ENCODE assay signal across 20 mouse cellular contexts in genomic region chr8:94988619-94989018, GRCm38 (mm10). TPM values are rescaled to one million over a fixed set of nuclear protein-coding genes. Genes with fewer than 3 reads are reported as not detected.
DNase-seq lines count a peak whose midpoint lies in the region; ATAC-seq and TF ChIP-seq lines count a peak whose summit lies in the region.
"Had no signal": no experiment of that assay in that cellular context is flagged by ENCODE, and none has a peak within 500 bp of the region (broad histone marks: within the 10 kb centered on the region; RNA-seq: fewer than 3 reads in every experiment).

No protein-coding gene starts in this region.

- H3K4me2 ChIP-seq in liver, embryonic 15.5 days = peak overlapping the region; percentile 92
- no peak overlapping the region for H3K4me2 ChIP-seq in stomach, postnatal 0 days (replicated peaks; ENCODE audit: low read depth)
- H3K4me2 ChIP-seq: forebrain, embryonic 15.5 days; heart, embryonic 13.5 days; hindbrain, embryonic 14.5 days; limb, embryonic 15.5 days; neural tube, embryonic 15.5 days had no signal

- TF ChIP-seq CTCF in stomach, postnatal 0 days (IDR thresholded peaks at IDR 0.05; ENCODE audit: low read depth) = peak; percentile 9; the same call in 1 of the 2 replicates

- H3K36me3 ChIP-seq in megakaryocyte, embryonic 14.5 days (replicated peaks; ENCODE audit: low read length) = peaks cover 87% of the 10 kb centered on the region
- H3K36me3 ChIP-seq in liver, embryonic 15.5 days (replicated peaks) = peaks cover 42% of the 10 kb centered on the region
- no peaks in the 10 kb centered on the region for H3K36me3 ChIP-seq in stomach, postnatal 0 days (ENCODE audit: control insufficient read depth, insufficient read depth, low read length)
- H3K36me3 ChIP-seq in limb, embryonic 10.5 days = no peaks in the 10 kb centered on the region
- H3K36me3 ChIP-seq: forebrain, embryonic 15.5 days; heart, embryonic 13.5 days; limb, embryonic 15.5 days; neural tube, embryonic 15.5 days had no signal

- 35% methylated on average over 6 of the region's 6 CpGs for WGBS in liver, embryonic 15.5 days (ENCODE audit: insufficient replicate concordance)
- 69% methylated on average over 6 of the region's 6 CpGs for WGBS in stomach, postnatal 0 days
- 78% methylated on average over 6 of the region's 6 CpGs for WGBS in limb, embryonic 10.5 days

- peak overlapping the region; percentile 64; the same call in 1 of the 2 replicates for H3K27ac ChIP-seq in liver, embryonic 15.5 days (replicated peaks)
- H3K27ac ChIP-seq in stomach, postnatal 0 days (replicated peaks) = no peak overlapping the region
- H3K27ac ChIP-seq in limb, embryonic 10.5 days = no peak overlapping the region
- H3K27ac ChIP-seq: forebrain, embryonic 15.5 days; heart, embryonic 13.5 days; hindbrain, embryonic 14.5 days; limb, embryonic 15.5 days; neural tube, embryonic 15.5 days had no signal

- peak; percentile 40 for DNase-seq in kidney, adult 11 months
- DNase-seq in kidney, postnatal 10 days = no peak
- no peak for DNase-seq in stomach, postnatal 0 days (ENCODE audit: low spot score)
- no peak for DNase-seq in limb, embryonic 10.5 days (ENCODE audit: low spot score)
- DNase-seq in left cerebral cortex, postnatal 25 days (ENCODE audit: low spot score in 2 of 2) = no peak
- DNase-seq: adrenal gland, postnatal 10 days; cerebellum, adult 9-11 months; layer of hippocampus, postnatal 36 days; lung, postnatal 14 days; right cerebral cortex, postnatal 25 days; thymus, postnatal 14 days had no signal

- H3K4me1 ChIP-seq in megakaryocyte, embryonic 14.5 days = peaks cover 85% of the 10 kb centered on the region
- peaks cover 98% of the 10 kb centered on the region for H3K4me1 ChIP-seq in liver, embryonic 15.5 days (replicated peaks)
- H3K4me1 ChIP-seq in stomach, postnatal 0 days (replicated peaks; ENCODE audit: control insufficient read depth, insufficient read depth) = peaks cover 10% of the 10 kb centered on the region
- H3K4me1 ChIP-seq in limb, embryonic 10.5 days = peaks cover 28% of the 10 kb centered on the region

- no peaks in the 10 kb centered on the region for H3K27me3 ChIP-seq in megakaryocyte, embryonic 14.5 days (replicated peaks)
- no peaks in the 10 kb centered on the region for H3K27me3 ChIP-seq in liver, embryonic 15.5 days
- H3K27me3 ChIP-seq in stomach, postnatal 0 days (ENCODE audit: control insufficient read depth, insufficient read depth, low read length) = no peaks in the 10 kb centered on the region
- 0 out of 2 replicates have a peak, but pooled peaks cover 18% of the 10 kb centered on the region for H3K27me3 ChIP-seq in limb, embryonic 10.5 days (ENCODE audit: low read depth, poor library complexity, severe bottlenecking)
- H3K27me3 ChIP-seq: forebrain, embryonic 15.5 days; limb, embryonic 15.5 days; neural tube, embryonic 15.5 days had no signal

- ATAC-seq in megakaryocyte, adult 5-6 weeks (ENCODE audit: poor library complexity, severe bottlenecking) = no peak
- ATAC-seq in liver, embryonic 15.5 days (ENCODE audit: insufficient read depth) = no peak
- ATAC-seq in stomach, postnatal 0 days (ENCODE audit: low FRiP score, low TSS enrichment) = no peak
- ATAC-seq: forebrain, embryonic 15.5 days; midbrain, embryonic 16.5 days had no signal

- H3K4me3 ChIP-seq in megakaryocyte, embryonic 14.5 days (replicated peaks) = peak overlapping the region; percentile 93
- H3K4me3 ChIP-seq in liver, embryonic 15.5 days (replicated peaks) = no peak overlapping the region
- no peak overlapping the region for H3K4me3 ChIP-seq in stomach, postnatal 0 days (ENCODE audit: low read depth, low read length)
- H3K4me3 ChIP-seq in limb, embryonic 10.5 days = no peak overlapping the region
- H3K4me3 ChIP-seq: forebrain, embryonic 15.5 days; heart, embryonic 13.5 days; limb, embryonic 15.5 days; neural tube, embryonic 15.5 days had no signal

- intact Hi-C loops in left cerebral cortex, postnatal 25 days (cut with DNase I) = no loop called here

- no peaks in the 10 kb centered on the region for H3K9me3 ChIP-seq in megakaryocyte, embryonic 14.5 days
- H3K9me3 ChIP-seq in liver, embryonic 15.5 days (replicated peaks) = no peaks in the 10 kb centered on the region
- H3K9me3 ChIP-seq in stomach, postnatal 0 days (ENCODE audit: control insufficient read depth, low read length) = no peaks in the 10 kb centered on the region
- no peaks in the 10 kb centered on the region for H3K9me3 ChIP-seq in limb, embryonic 10.5 days (replicated peaks)
- H3K9me3 ChIP-seq: forebrain, embryonic 15.5 days; heart, embryonic 13.5 days; limb, embryonic 15.5 days; neural tube, embryonic 15.5 days had no signal

- 0 out of 2 replicates have a peak overlapping the region, but pooled peaks have one; percentile 9 for H3K9ac ChIP-seq in liver, embryonic 15.5 days
- H3K9ac ChIP-seq in stomach, postnatal 0 days (ENCODE audit: low read length) = no peak overlapping the region
- H3K9ac ChIP-seq: forebrain, embryonic 15.5 days; heart, embryonic 13.5 days; hindbrain, embryonic 14.5 days; limb, embryonic 15.5 days; neural tube, embryonic 15.5 days had no signal

- TF ChIP-seq EP300 in stomach, postnatal 0 days (optimal IDR thresholded peaks at IDR 0.05) = no peak

RNA-seq across cellular contexts. Expression of gene Adgrg1, which starts 14.1 kb away (rescaled TPM):
- polyA plus RNA-seq in megakaryocyte, embryonic 14.5 days (2012; ENCODE audit: insufficient read depth, low replicate concordance) = 388 and 1,147 TPM in 2 replicates
- 7.3 and 7.8 TPM in 2 replicates for total RNA-seq in megakaryocyte, adult 5-6 weeks (2015)
- 2.8 and 14.0 TPM in 2 replicates for total RNA-seq in megakaryocyte, adult 5-6 weeks (2017)
- 45.2 and 46.1 TPM in 2 replicates for polyA plus RNA-seq in liver, embryonic 15.5 days (2015; fragmentation: Nextera tagmentation; extraction: Ambion mirVana)
- 42.4 and 50.9 TPM in 2 replicates for polyA plus RNA-seq in stomach, postnatal 0 days (2015; fragmentation: Nextera tagmentation; extraction: Ambion mirVana)
- 7.0 and 11.6 TPM in 2 replicates for polyA plus RNA-seq in limb, embryonic 10.5 days (2016; fragmentation: Nextera tagmentation; extraction: Ambion mirVana)
- 10 to 100 TPM; 67.2 to 94.5 TPM for total RNA-seq in left cerebral cortex, postnatal 25 days (2021)

RNA-seq across cellular contexts. Expression of gene Adgrg3, which starts 28.9 kb away (rescaled TPM):
- 111 and 126 TPM in 2 replicates for polyA plus RNA-seq in megakaryocyte, embryonic 14.5 days (2012; ENCODE audit: insufficient read depth, low replicate concordance)
- total RNA-seq in megakaryocyte, adult 5-6 weeks (2015) = 15.5 and 21.6 TPM in 2 replicates
- total RNA-seq in megakaryocyte, adult 5-6 weeks (2017) = 28.8 and 38.7 TPM in 2 replicates
- polyA plus RNA-seq in liver, embryonic 15.5 days (2015; fragmentation: Nextera tagmentation; extraction: Ambion mirVana) = 8.3 and 9.3 TPM in 2 replicates
- polyA plus RNA-seq in stomach, postnatal 0 days (2015; fragmentation: Nextera tagmentation; extraction: Ambion mirVana) = 0.61 and 0.92 TPM in 2 replicates
- 3.4 and 4.2 TPM in 2 replicates for polyA plus RNA-seq in limb, embryonic 10.5 days (2016; fragmentation: Nextera tagmentation; extraction: Ambion mirVana)
- under 1 TPM; 0.14 to 0.18 TPM for total RNA-seq in left cerebral cortex, postnatal 25 days (2021)

Comparison
In these comparisons a context has a peak if more than half of its experiments do, and no peak if none do; other contexts are left out.
1. RNA of gene Adgrg3, which starts 28.9 kb away (polyA plus RNA-seq): 111 to 126 TPM in megakaryocyte, embryonic 14.5 days; 8.3 to 9.3 TPM in liver, embryonic 15.5 days, 3.4 to 4.2 TPM in limb, embryonic 10.5 days and 0.61 to 0.92 TPM in stomach, postnatal 0 days; every median in the first group is over 10 times any median in the second.